Mouse (Mus musculus): ENCODE data around the gene Cers5. TPM values are rescaled to one million over a fixed set of nuclear protein-coding genes. Genes with fewer than 3 reads are reported as not detected.
"Not testable (repeated sequence)": the region's sequence is repeated elsewhere in the genome, so short reads cannot be mapped to it uniquely, and the experiment has no call there.

Cers5 gene
- polyA plus RNA-seq, 1 experiment = 23.4 TPM

DNA sequence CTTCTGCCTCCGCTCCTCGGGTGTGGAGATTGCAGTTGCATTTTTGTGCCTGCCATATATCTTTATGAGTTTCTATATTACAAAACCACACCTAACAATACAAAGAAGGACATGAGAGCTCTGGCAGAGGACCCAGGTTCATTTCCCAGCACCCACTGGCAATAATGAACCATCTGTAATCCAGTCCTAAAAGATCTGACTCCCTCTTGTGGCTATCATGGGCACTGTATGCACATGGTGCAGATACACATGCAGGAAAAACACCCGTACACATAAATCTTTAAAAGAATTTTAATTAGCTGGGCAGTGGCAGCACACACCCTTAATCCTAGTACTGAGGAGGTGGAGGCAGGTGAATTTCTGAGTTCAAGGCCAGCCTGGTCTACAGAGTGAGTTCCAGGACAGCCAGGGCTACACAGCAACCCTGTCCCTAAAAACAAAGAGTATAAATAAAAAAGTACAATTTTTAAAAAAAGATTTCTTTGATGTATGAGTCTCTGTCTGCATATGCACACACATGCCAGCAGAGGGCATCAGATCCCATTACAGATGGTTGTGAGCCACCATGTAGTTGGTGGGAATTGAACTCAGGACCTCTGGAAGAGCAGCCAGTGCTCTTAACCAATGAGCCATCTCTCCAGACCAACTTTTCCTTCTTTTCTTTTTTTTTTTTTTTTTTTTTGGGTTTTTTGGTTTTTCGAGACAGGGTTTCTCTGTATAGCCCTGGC lies 43.5 kb downstream of the Cers5 start:
- TF ChIP-seq POLR2A (IDR thresholded peaks at IDR 0.05; ENCODE audit: control insufficient read depth, low read depth, low read length) (no peak), CTCF (IDR thresholded peaks at IDR 0.05; ENCODE audit: control insufficient read depth, insufficient read depth, insufficient replicate concordance, low read depth, low read length) (no peak)

DNA sequence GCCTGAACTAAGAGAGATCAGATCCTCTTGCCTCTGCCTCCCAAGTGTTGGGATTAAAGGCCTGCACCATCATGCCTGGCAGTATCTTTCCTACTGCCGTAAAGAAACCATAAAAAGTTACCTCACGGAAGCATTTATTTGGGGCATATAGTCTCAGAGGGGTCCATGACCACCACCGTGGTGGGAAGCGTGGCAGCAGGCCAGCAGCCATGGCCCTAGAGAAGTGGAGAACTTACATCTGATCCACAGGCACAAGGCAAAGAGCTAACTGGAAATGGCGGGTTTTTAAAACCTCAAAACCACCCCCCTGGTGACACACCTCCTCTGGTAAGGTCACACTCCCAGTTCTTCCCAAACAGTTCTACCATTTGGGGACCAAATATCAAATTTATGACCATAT lies 44.5 kb downstream of the Cers5 start:
- Histone ChIP-seq H3K4me1 (ENCODE audit: control insufficient read depth, insufficient read depth, low read length) (peaks cover 15% of the 10 kb centered on the region), H3K27me3 (ENCODE audit: control insufficient read depth, insufficient read depth, low read length) (no peaks in the 10 kb centered on the region), H3K36me3 (ENCODE audit: control insufficient read depth, insufficient read depth, low read length) (no peaks in the 10 kb centered on the region), H3K27ac (ENCODE audit: control insufficient read depth, insufficient read depth, low read depth, low read length) (no peak overlapping the region), H3K4me3 (ENCODE audit: control insufficient read depth, low read depth, low read length) (no peak overlapping the region)
- TF ChIP-seq POLR2A (IDR thresholded peaks at IDR 0.05; ENCODE audit: control insufficient read depth, low read depth, low read length) = no peak
- TF ChIP-seq CTCF (IDR thresholded peaks at IDR 0.05; ENCODE audit: control insufficient read depth, insufficient read depth, insufficient replicate concordance, low read depth, low read length) = no peak

More for the DNA sequence above, 43.5 kb downstream of the Cers5 start:
- no peak overlapping the region for H3K27ac ChIP-seq (ENCODE audit: control insufficient read depth, insufficient read depth, low read depth, low read length)
- H3K27me3 ChIP-seq (ENCODE audit: control insufficient read depth, insufficient read depth, low read length) = no peaks in the 10 kb centered on the region
- no peak overlapping the region for H3K4me3 ChIP-seq (ENCODE audit: control insufficient read depth, low read depth, low read length)
- peaks cover 6% of the 10 kb centered on the region for H3K4me1 ChIP-seq (ENCODE audit: control insufficient read depth, insufficient read depth, low read length)
- H3K36me3 ChIP-seq (ENCODE audit: control insufficient read depth, insufficient read depth, low read length) = no peaks in the 10 kb centered on the region

DNA sequence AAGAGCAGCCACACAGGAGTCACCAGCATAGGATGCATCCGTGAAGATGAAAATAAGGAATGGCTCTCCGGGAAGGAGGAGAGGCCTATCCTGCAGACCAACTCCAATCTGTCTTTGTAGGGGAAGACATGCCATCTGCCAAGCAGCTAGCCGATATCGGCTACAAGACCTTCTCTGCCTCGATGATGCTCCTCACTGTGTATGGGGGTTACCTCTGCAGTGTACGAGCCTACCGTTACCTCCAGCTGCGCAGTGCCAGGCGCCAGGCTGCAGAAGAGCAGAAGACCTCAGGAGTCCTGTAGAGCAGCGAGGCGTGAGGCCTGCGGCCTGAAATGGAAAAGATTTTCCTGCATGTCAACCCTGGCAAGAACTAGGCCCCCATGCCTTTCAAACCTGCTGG lies 45.2 kb downstream of the Cers5 start:
- Histone ChIP-seq H3K4me3 (ENCODE audit: control insufficient read depth, low read depth, low read length) (no peak overlapping the region), H3K27ac (ENCODE audit: control insufficient read depth, insufficient read depth, low read depth, low read length) (no peak overlapping the region), H3K4me1 (ENCODE audit: control insufficient read depth, insufficient read depth, low read length) (peaks cover 15% of the 10 kb centered on the region), H3K27me3 (ENCODE audit: control insufficient read depth, insufficient read depth, low read length) (no peaks in the 10 kb centered on the region), H3K36me3 (ENCODE audit: control insufficient read depth, insufficient read depth, low read length) (no peaks in the 10 kb centered on the region)
- no peak for TF ChIP-seq POLR2A (IDR thresholded peaks at IDR 0.05; ENCODE audit: control insufficient read depth, low read depth, low read length)

DNA sequence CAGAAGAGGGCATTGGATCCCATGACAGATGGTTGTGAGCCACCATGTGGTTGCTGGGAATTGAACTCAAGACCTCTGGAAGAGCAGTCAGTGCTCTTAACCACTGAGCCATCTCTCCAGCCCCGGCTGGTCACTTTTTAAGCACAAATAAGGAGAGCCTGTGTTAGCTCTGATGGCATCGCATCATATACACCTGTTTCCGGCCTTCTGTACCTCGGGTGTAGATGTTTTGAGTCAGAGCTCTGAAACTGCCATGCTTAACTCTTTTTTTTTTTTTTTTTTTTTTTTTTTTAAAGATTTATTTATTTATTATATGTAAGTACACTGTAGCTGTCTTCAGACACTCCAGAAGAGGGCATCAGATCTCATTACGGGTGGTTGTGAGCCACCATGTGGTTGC lies 45.6 kb downstream of the Cers5 start:
- H3K4me1 ChIP-seq (ENCODE audit: control insufficient read depth, insufficient read depth, low read length) = peaks cover 15% of the 10 kb centered on the region
- H3K36me3 ChIP-seq (ENCODE audit: control insufficient read depth, insufficient read depth, low read length); H3K27ac ChIP-seq (ENCODE audit: control insufficient read depth, insufficient read depth, low read depth, low read length); H3K4me3 ChIP-seq (ENCODE audit: control insufficient read depth, low read depth, low read length); H3K27me3 ChIP-seq (ENCODE audit: control insufficient read depth, insufficient read depth, low read length): not testable (repeated sequence)

DNA sequence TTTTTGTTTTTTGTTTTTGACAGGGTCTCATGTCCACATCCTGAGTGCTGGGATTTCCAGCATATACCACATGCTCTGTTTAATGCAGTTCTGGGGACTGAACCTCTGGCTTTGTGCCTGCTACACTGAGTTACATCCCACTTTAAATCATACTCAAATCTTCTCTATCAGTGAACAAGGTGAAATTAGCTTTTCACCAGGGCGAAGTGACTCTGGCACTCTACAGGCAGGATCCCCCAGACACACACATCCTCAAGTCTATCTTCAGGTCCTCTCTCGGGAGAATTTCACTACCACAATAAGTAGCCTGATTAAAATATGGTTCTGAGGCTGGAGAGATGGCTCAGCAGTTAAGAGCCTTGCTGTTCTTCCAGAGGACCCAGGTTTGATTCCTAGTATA lies 46.1 kb downstream of the Cers5 start:
- H3K27me3 ChIP-seq (ENCODE audit: control insufficient read depth, insufficient read depth, low read length) = no peaks in the 10 kb centered on the region
- H3K36me3 ChIP-seq (ENCODE audit: control insufficient read depth, insufficient read depth, low read length) = no peaks in the 10 kb centered on the region
- no peak for TF ChIP-seq POLR2A (IDR thresholded peaks at IDR 0.05; ENCODE audit: control insufficient read depth, low read depth, low read length)
- no peak for TF ChIP-seq CTCF (IDR thresholded peaks at IDR 0.05; ENCODE audit: control insufficient read depth, insufficient read depth, insufficient replicate concordance, low read depth, low read length)
- H3K27ac ChIP-seq (ENCODE audit: control insufficient read depth, insufficient read depth, low read depth, low read length) = no peak overlapping the region
- H3K4me1 ChIP-seq (ENCODE audit: control insufficient read depth, insufficient read depth, low read length) = peaks cover 15% of the 10 kb centered on the region
- no peak overlapping the region for H3K4me3 ChIP-seq (ENCODE audit: control insufficient read depth, low read depth, low read length)

DNA sequence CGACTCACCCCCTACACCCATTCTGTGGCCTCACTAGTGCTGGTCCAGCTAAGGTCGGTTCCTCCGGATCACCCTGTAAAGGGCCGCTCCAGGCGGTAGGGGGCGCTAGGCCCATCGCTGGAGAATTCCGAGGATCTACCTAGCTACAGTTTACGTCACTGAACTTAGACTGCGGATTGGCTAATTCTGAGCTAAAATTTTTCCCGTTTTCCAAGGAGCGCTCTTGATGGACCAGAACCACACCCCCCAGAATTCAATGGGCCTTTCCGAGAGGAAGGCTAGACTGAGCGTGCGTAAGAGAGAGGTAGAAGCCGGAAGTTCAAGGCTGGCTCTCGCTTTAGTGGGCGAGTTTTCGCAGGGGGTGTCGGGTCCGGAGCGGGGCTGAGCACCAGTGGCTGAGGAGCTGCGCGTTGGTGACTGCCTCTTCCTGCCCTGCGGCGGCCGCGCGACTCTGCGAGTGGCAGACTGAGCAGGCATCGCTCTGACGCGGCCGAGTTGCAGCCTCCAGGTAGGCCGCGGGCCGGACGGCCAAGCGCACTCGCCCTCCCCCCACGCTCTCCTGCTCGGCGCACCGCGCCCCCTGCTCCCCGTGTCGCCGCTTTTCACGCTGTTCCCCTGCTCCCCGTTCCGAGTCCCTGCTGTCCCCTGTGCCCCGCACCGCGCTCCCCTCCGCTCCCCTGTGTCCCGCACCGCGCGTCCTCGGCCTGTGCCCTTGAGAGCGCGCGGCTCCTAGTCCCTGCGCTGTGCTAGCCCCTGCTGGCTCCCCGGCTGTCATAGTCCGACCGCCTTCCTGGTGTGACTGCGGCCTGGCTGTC lies 47.1 kb downstream of the Cers5 start, which contains the start of gene Cox14:
Gene Cox14, plus strand, starts transcription at position 278 of the 815 bp plus-strand sequence.
- H3K27ac ChIP-seq (ENCODE audit: control insufficient read depth, insufficient read depth, low read depth, low read length) = peak within 1 kb of the TSS; percentile 82
- H3K4me1 ChIP-seq (ENCODE audit: control insufficient read depth, insufficient read depth, low read length) = peaks cover 15% of the 10 kb centered on the region
- no peaks in the 10 kb centered on the region for H3K36me3 ChIP-seq (ENCODE audit: control insufficient read depth, insufficient read depth, low read length)
- no peaks in the 10 kb centered on the region for H3K27me3 ChIP-seq (ENCODE audit: control insufficient read depth, insufficient read depth, low read length)
- TF ChIP-seq CTCF (IDR thresholded peaks at IDR 0.05; ENCODE audit: control insufficient read depth, insufficient read depth, insufficient replicate concordance, low read depth, low read length) = peak; percentile 99
- peak; percentile 71 for TF ChIP-seq POLR2A (IDR thresholded peaks at IDR 0.05; ENCODE audit: control insufficient read depth, low read depth, low read length)
- H3K4me3 ChIP-seq (ENCODE audit: control insufficient read depth, low read depth, low read length) = peak within 1 kb of the TSS; percentile 93

DNA sequence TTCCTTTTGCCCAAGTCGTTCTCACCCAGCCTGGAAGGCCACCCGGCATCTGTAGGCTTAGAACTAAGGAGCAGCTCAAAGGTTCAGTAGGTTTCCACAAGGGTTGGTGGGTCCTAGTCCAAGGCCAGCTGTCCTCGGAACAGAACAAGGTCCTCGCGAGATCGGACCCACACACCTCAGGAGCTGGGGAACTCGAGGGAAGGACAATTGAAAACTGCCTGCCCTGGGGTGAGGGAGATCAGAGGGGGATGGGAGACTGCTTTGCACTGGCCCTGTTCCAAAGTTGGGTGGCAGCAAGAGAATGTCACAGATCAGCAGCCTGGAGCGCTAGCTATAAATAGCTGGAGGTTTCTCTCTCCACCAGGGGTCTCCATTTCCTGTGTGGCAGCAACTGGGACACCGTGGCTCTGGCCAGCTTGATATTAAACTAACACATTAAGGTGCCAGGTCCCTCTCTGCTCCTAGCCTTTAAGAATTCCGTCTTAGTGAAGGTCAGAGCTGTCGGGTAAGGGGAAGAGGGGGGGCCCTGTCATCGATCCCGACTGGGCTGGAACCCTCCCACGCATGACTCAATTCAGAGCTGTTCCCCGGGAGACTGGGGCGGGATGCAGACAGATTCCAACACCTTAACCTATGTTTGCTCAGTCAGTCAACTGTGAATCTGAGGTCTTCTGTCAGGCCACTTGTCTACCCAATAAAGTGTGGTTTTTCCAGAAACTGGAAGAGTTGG lies 48.2 kb downstream of the Cers5 start:
- Histone ChIP-seq H3K4me3 (ENCODE audit: control insufficient read depth, low read depth, low read length) (no peak overlapping the region; the same call in 1 of the 2 replicates), H3K4me1 (ENCODE audit: control insufficient read depth, insufficient read depth, low read length) (peaks cover 15% of the 10 kb centered on the region), H3K36me3 (ENCODE audit: control insufficient read depth, insufficient read depth, low read length) (no peaks in the 10 kb centered on the region), H3K27me3 (ENCODE audit: control insufficient read depth, insufficient read depth, low read length) (no peaks in the 10 kb centered on the region), H3K27ac (ENCODE audit: control insufficient read depth, insufficient read depth, low read depth, low read length) (peak overlapping the region; percentile 82)
- no peak for TF ChIP-seq CTCF (IDR thresholded peaks at IDR 0.05; ENCODE audit: control insufficient read depth, insufficient read depth, insufficient replicate concordance, low read depth, low read length)
- no peak for TF ChIP-seq POLR2A (IDR thresholded peaks at IDR 0.05; ENCODE audit: control insufficient read depth, low read depth, low read length)
